Mouse (Mus musculus): Measurements from ENCODE around the gene Rbms3.

DNA sequence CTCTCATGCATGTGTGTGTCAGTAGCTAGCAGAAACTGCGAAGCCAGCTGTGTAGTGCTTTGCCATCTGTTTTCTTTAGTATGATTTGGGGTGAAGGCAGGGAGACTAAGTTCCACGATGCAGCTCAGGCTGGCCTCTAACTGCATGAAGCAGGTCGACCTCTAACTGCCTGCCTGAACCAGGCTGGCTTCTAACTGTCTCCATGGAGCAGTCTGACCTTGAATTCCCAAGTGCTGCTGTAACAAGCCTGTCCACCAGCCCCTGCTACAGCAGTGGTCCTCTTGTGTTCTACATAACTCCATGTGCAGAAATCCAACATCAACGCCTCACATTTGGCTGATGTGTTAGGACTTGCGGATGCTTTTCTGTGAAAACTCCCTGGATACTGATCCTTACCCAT lies 1009.3 kb downstream of the Rbms3 start:
- TF ChIP-seq POLR2A (IDR thresholded peaks at IDR 0.05; ENCODE audit: extremely low read depth, insufficient read depth, low read length) = no peak
- no peak for TF ChIP-seq CTCF (IDR thresholded peaks at IDR 0.05; ENCODE audit: extremely low read depth, insufficient read depth, low read length)

All from cortical plate, adult 2 months (tissue).